Mouse (Mus musculus) CD4-positive, CD25-positive, alpha-beta regulatory T cell (primary cell): ENCODE data around the gene Zfp936. TPM values are rescaled to one million over a fixed set of nuclear protein-coding genes. Genes with fewer than 3 reads are reported as not detected.

Experiments used
- polyA plus RNA-seq: library from polyadenylated mRNA; unstranded; fragments of 100-300 nt; shearing (Covaris generic); gene quantifications from one replicate; pipeline ENCODE4 v1.2.1, GENCODE M21; 2017

Gene Zfp936
- not detected for polyA plus RNA-seq

GRCm38 (mm10) chr7:43113929-43114328 lies at the start of gene Zfp936:
Gene Zfp936 (plus strand): TSS chr7:43114229.

Other genes with a start within 250 kb of the Zfp936 start
- 0.05 TPM for gene Gm2381, start 247.0 kb upstream of the Zfp936 start, polyA plus RNA-seq
- gene Vmn2r63, start 180.4 kb upstream of the Zfp936 start, polyA plus RNA-seq, result 0.08 TPM
- not detected for gene Gm9268, start 95.5 kb upstream of the Zfp936 start, polyA plus RNA-seq
- 18.1 TPM for gene Zfp715, start 199.1 kb downstream of the Zfp936 start, polyA plus RNA-seq
- gene Siglecf, start 237.1 kb downstream of the Zfp936 start, polyA plus RNA-seq, result not detected